Mouse (Mus musculus): ENCODE data around the gene Mansc4. TPM values are rescaled to one million over a fixed set of nuclear protein-coding genes. Genes with fewer than 3 reads are reported as not detected.

The Mansc4 gene
- total RNA-seq, 2 experiments from 2014 or later = not detected

- ATAC-seq (replicated peaks; ENCODE audit: poor library complexity, severe bottlenecking) = no peak
These were observed 56.5 kb downstream of the Mansc4 start for GRCm38 (mm10) chr6:147030096-147030885.

DNA sequence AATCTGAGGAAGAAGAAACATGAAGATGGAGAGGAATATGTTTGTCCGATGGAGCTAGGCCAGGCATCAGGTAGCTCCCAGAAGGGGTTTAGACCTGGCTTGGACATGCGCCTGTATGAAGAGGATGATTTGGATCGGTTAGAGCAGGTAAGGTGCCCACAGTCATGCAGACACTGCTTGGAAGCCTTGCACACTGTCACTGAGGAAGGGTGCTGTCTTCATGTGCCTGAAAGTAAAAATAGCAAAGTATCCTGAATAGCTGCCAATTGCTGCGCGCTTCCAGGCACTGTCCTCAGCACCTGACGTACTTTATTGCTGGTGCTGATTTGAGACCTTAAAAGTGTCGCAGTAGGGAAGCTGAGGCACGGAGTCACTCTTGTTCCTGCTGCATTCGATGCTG lies 57.2 kb downstream of the Mansc4 start:
- ATAC-seq (replicated peaks; ENCODE audit: poor library complexity, severe bottlenecking) = no peak

GRCm38 (mm10) chr6:147028396-147028795 lies 58.4 kb downstream of the Mansc4 start:
- ATAC-seq (replicated peaks; ENCODE audit: poor library complexity, severe bottlenecking) = no peak

Other genes starting within 250 kb of the Mansc4 start
- not detected in 2 replicates for gene Smco2, start 236.9 kb downstream of the Mansc4 start, total RNA-seq (2014; fragmentation: Nextera tagmentation)
- not detected in 2 replicates for gene Smco2, start 236.9 kb downstream of the Mansc4 start, total RNA-seq (2017)
- gene Ppfibp1, start 198.5 kb downstream of the Mansc4 start, total RNA-seq (2014; fragmentation: Nextera tagmentation) = 10.4 and 21.0 TPM in 2 replicates
- gene Ppfibp1, start 198.5 kb downstream of the Mansc4 start, total RNA-seq (2017) = 11.1 and 18.4 TPM in 2 replicates
- not detected in 2 replicates for gene 1700034J05Rik, start 132.6 kb downstream of the Mansc4 start, total RNA-seq (2014; fragmentation: Nextera tagmentation)
- gene 1700034J05Rik, start 132.6 kb downstream of the Mansc4 start, total RNA-seq (2017) = not detected in 2 replicates
- gene Rep15, start 54.4 kb downstream of the Mansc4 start, total RNA-seq (2014; fragmentation: Nextera tagmentation) = 0.75 and 1.3 TPM in 2 replicates
- gene Rep15, start 54.4 kb downstream of the Mansc4 start, total RNA-seq (2017) = not detected in 2 replicates
- gene Mrps35, start 44.3 kb downstream of the Mansc4 start, total RNA-seq (2014; fragmentation: Nextera tagmentation) = 86.0 and 145 TPM in 2 replicates
- gene Mrps35, start 44.3 kb downstream of the Mansc4 start, total RNA-seq (2017) = 80.5 and 86.9 TPM in 2 replicates
- 6.5 and 14.0 TPM in 2 replicates for gene Klhl42, start 4.3 kb upstream of the Mansc4 start, total RNA-seq (2014; fragmentation: Nextera tagmentation)
- 5.9 and 7.7 TPM in 2 replicates for gene Klhl42, start 4.3 kb upstream of the Mansc4 start, total RNA-seq (2017)
- not detected in 2 replicates for gene Pthlh, start 177.2 kb upstream of the Mansc4 start, total RNA-seq (2014; fragmentation: Nextera tagmentation)
- not detected in 2 replicates for gene Pthlh, start 177.2 kb upstream of the Mansc4 start, total RNA-seq (2017)